Mouse (Mus musculus): Measurements from ENCODE around the gene Tlr5.

Tlr5 gene

DNA sequence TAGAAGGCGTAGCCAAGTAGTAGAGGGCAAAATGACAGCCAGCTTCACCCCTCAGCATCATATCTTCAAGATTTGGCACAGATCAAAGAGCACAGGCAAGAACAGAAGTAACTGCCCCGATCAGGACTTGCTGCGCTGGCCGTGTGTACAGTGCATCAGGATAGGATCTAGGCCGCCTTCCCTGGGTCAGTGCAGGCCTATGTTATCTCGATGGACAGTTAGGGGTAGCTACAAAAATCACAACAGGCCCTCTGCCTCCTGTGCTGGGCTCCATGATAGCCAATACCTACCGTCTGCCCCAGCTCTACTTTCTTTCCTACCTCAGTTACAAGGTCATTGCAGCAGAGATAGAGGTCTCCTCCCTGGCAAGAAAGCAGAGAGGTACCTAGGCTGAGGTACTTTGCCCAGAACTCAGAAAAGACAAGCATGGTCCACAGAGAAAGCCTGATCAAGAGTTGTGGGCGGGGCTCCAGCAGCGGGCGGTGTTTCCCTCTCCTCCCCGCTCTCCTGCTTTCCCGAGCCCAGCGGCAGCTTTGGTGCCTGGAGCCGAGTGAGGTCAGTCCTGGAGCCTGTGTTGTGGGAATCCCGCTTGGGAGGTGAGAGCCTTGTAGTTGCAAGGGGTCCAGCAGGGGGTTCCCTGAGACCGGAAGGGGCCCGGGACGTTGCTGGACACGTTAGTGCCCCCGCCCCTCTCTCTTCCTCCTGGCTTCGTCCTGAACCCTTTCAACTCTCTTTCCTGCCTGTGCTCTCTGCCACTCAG is at the start of gene Tlr5:
Gene Tlr5, plus strand, starts transcription at position 502 of the 760 bp plus-strand sequence.
- DNase-seq: no peak

DNA sequence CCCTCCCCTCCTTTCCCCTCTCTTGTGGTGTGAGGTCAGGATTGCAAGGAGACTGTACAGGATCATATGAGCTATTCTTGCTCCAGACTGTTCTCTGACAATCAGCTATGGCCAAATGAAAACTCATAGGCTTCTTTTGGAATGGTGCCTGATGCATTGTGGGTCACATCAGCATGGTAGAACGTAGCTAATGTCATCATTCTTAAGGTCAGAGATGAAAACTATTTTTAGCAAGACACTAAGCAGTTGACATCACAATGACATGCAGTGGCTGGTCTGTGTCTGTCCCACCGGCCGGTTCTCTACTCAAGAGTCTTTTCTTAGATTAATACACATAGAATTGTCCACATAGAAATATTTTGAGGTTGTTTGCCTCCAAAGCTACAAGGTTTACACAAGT is 48.9 kb upstream of the Tlr5 start:
- no peak for DNase-seq

GRCm38 (mm10) chr1:182908050-182909036 is 46.2 kb upstream of the Tlr5 start:
- DNase-seq: peak; percentile 94

DNA sequence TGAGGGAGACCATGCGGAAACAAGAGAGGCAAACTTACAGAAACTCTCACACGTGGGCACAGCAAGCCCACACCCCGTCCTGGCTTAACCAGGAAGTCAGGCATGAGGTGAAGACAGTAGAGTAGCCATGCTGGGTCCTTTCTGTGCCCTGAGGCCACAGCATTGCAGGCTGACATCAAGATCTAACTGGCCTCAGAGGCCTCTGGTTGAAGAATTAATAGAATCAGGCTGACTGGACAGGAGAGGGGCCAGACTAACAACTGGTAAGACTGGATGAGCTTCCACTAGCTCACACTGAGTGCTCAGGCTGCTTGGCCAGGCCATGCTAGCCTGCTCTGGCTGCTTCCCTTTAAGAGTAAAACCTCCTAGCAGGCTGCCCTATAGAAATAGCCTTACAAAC is 45.5 kb upstream of the Tlr5 start:
- no peak for DNase-seq

DNA sequence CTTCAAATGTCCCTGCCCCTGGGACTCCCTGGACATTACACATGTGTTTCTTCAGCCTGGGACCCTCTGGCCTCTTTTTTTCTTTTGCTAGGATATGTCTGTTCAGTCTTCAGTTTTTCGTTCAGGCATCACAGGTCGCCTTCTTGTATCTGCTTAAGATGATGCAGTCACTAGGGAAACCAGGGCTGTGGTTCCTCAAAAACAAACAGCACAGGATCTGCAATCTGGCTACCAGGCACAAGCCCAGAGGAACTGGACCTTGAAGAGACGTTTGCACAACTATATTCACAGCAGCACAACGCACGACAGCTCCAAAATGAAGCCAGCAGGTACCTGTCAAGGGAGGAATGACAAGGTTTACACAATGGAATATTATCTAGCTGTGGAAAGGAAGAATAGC is 45.0 kb upstream of the Tlr5 start:
- DNase-seq: no peak

- DNase-seq: no peak
These were observed 42.0 kb upstream of the Tlr5 start for GRCm38 (mm10) chr1:182912591-182912990.

DNA sequence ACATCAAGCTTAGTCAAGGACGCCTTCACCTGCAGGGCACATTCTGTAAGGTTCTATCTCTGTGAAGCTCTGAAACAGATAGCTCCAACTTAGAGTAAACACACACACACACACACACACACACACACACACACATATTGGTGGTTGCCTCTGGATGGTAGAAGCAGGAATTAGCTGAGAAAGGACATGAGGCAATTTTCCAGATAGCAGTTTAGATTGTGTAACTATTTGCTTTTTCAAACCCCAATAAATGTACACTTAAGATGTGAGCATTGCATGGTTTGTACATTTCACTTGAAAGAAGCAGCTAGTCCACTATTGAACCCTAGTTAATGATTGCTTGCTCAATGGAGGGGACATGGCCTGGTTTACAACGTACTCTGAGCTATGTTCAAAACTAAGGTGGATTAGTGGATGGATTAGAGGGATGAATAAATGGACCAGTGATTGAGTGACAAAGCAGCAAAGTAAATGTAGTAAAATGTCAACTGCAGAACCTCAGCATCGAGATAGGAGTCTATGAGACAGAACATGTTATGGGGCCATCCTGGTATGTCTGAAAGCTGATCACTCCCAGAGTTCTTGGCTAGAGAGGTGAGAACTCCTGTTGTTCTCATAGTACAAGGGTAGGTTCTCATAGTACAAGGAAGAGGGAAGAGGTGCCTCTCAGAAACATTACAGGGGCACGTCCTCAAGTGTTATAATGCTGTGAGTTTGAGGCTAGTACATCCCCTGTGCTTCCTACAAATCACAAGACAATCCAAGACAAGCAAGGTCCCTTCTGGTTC is 40.3 kb upstream of the Tlr5 start:
- no peak for DNase-seq

- no peak for DNase-seq
These were observed 38.4 kb upstream of the Tlr5 start for GRCm38 (mm10) chr1:182916166-182916565.

GRCm38 (mm10) chr1:182918718-182919346 is 35.8 kb upstream of the Tlr5 start:
- no peak for DNase-seq

DNA sequence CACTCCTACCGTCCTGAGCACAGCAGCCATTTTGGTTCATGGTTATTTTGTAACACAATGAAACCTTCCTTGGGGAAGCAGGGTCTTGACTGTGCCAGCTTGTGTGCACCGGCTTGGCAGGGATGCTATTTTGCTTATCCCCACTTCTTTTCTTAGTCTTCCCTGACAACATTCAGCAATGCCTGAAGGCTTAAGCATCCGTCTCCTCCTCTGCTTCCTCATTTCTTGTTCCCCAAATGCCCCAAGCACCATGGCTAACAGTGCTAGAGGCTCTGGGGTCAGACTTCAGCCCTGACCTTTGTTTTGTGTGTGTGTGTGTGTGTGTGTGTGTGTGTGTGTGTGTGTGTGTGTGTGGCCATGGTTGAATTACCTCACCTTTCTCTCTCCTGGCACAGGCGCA is 31.8 kb upstream of the Tlr5 start:
- peak; percentile 60 for DNase-seq

- no peak for DNase-seq
These were observed 28.1 kb upstream of the Tlr5 start for GRCm38 (mm10) chr1:182926465-182926864.

- peak; percentile 27 for DNase-seq
These were observed 26.4 kb upstream of the Tlr5 start for GRCm38 (mm10) chr1:182927878-182928851.

GRCm38 (mm10) chr1:182935469-182935868 is 19.1 kb upstream of the Tlr5 start:
- DNase-seq: no peak

GRCm38 (mm10) chr1:182937486-182938120 is 17.0 kb upstream of the Tlr5 start:
- DNase-seq: no peak

GRCm38 (mm10) chr1:182941921-182942320 is 12.7 kb upstream of the Tlr5 start:
- DNase-seq: no peak

DNA sequence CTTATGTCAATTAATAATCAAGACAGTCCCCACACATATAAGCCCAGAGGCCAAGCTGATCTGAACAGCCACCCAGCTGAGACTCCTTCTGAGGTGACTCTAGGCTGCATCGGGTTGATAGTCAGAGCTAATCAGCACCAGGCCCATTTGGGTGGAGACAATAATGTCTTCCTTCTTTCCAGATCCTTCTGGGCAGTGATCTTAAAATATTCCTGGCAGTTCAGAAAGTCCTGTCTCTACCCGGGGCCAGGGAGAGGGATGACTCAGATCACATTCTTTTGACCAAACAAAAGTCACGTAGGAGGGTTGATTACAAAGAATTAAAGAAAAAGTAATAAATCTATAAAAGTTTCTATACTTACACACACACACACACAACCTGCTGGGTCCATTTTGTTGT is 10.7 kb upstream of the Tlr5 start:
- no peak for DNase-seq

GRCm38 (mm10) chr1:182944638-182945037 is 9.9 kb upstream of the Tlr5 start:
- no peak for DNase-seq

- DNase-seq: no peak
These were observed 9.0 kb upstream of the Tlr5 start for GRCm38 (mm10) chr1:182945561-182945960.

DNA sequence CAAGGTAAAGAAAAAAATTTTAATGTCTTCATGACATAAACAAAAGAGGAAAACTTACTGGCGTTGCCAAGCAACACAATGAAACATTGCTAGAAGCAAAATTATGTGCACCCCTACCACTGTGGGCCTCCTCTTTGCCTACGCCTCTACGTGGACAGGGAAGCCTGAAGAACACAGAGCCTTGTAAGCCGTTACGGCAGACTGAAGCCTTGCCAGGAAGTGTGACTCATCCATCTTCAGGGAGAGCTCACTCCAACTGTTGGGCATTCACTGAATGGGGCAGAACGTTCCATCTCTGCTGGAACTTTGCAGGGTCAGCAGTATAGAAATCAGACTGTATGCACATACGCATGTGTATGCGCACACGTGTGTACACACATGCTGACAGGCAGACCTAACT is 3.3 kb upstream of the Tlr5 start:
- DNase-seq: peak; percentile 76

- no peak for DNase-seq
These were observed 1.4 kb upstream of the Tlr5 start for GRCm38 (mm10) chr1:182953165-182953564.

DNA sequence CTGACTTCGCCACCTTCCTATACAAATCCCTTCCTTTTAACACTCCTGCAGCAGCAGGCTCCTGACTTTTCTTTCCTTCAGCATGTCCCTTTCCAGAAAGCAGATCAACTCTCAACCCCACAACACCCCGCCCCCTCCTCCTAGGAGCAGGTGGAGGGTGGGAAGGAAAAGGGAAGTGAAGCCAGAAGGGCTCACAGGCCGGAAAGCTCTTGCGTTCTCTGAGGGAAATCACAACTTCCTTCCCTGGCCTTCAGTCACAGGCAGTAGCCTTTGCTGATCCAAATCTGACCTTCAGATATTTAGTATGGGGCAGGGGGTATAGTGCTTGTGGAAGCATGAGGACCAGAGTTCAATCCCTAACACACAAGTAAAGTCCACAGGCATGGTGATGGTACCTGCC is 921 bp upstream of the Tlr5 start:
- no peak for DNase-seq
